Mouse (Mus musculus): ENCODE data around the gene Mcm7. TPM values are rescaled to one million over a fixed set of nuclear protein-coding genes. Genes with fewer than 3 reads are reported as not detected.

Gene Mcm7
- polyA plus RNA-seq (2012) = 19.6 and 78.8 TPM in 2 replicates

GRCm38 (mm10) chr5:138171695-138172491 is at the start of gene Mcm7, which contains the start of gene Ap4m1:
TSS of gene Mcm7 (minus strand) at chr5:138172422.
TSS of gene Ap4m1 (plus strand) at chr5:138172002.
- TF ChIP-seq GATA1 (IDR thresholded peaks at IDR 0.05; ENCODE audit: low read length) = no peak

- no peak for TF ChIP-seq GATA1 (IDR thresholded peaks at IDR 0.05; ENCODE audit: low read length)
Measured at GRCm38 (mm10) chr5:138219864-138220263, 47.6 kb upstream of the Mcm7 start.

GRCm38 (mm10) chr5:138207873-138208272 is 35.7 kb upstream of the Mcm7 start:
- TF ChIP-seq GATA1 (IDR thresholded peaks at IDR 0.05; ENCODE audit: low read length) = no peak

DNA sequence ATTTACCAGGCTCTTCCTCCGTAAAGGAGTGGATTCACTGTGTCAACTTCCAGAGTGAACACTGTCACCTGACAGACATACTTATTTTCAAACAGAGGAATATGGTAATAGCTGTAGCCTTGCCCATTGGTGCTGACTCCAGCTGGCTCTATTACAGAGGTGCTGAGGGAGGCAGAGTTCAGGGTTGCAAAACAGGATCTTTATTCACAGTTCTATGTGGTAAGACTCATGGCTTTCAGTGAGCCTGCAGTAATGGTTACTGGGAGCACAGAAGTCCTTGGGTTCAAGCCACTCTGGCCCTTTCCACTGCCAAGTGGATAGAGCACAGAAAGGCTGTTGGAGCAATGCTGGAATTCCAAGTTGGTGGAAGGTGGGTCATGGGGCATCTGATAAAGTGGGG is 35.0 kb upstream of the Mcm7 start:
- no peak for TF ChIP-seq GATA1 (IDR thresholded peaks at IDR 0.05; ENCODE audit: low read length)

- no peak for TF ChIP-seq GATA1 (IDR thresholded peaks at IDR 0.05; ENCODE audit: low read length)
Measured at GRCm38 (mm10) chr5:138202086-138202485, 29.9 kb upstream of the Mcm7 start.

GRCm38 (mm10) chr5:138199576-138199975 is 27.4 kb upstream of the Mcm7 start:
- TF ChIP-seq GATA1 (IDR thresholded peaks at IDR 0.05; ENCODE audit: low read length) = no peak

- TF ChIP-seq GATA1 (IDR thresholded peaks at IDR 0.05; ENCODE audit: low read length) = no peak
Measured at GRCm38 (mm10) chr5:138195463-138195862, 23.2 kb upstream of the Mcm7 start.

DNA sequence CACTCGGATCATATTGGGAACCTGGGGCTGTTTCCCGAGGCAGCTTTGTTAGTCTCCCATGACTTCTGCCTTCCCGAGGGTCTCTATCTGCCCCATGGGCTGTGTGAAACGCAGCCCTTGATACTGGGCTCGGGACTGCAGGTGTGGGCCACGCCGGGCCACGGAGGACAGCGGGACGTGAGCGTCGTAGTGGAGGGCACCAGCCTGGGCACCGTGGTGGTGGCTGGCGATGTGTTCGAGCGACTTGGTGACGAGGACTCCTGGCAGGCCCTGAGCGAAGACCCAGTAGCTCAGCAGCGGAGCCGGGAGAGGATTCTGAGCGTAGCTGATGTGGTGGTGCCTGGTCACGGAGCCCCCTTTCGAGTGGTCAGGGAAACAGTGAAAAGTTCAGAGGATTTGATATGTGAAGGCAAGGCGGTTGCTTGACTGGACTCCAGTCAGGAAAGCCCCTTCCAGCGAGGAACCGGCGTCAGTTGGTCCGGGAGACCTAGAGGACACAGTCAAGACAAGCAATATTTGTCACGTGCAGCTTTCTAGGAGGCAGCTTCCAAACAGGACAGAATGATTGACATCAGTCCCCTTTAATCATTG is 22.6 kb upstream of the Mcm7 start:
- no peak for TF ChIP-seq GATA1 (IDR thresholded peaks at IDR 0.05; ENCODE audit: low read length)

- TF ChIP-seq GATA1 (IDR thresholded peaks at IDR 0.05; ENCODE audit: low read length) = no peak
Measured at GRCm38 (mm10) chr5:138193771-138194727, 21.8 kb upstream of the Mcm7 start, which contains the start of gene Mblac1. TSS of gene Mblac1 (plus strand) at chr5:138194314.

- no peak for TF ChIP-seq GATA1 (IDR thresholded peaks at IDR 0.05; ENCODE audit: low read length)
Measured at GRCm38 (mm10) chr5:138187661-138188306, 15.6 kb upstream of the Mcm7 start.

- TF ChIP-seq GATA1 (IDR thresholded peaks at IDR 0.05; ENCODE audit: low read length) = no peak
Measured at GRCm38 (mm10) chr5:138186950-138187638, 14.9 kb upstream of the Mcm7 start, which contains the start of the genes Taf6 and Cnpy4. TSS of gene Taf6 (minus strand) at chr5:138187451. TSS of gene Cnpy4 (plus strand) at chr5:138187485.

GRCm38 (mm10) chr5:138173217-138173616 is 995 bp upstream of the Mcm7 start:
- TF ChIP-seq GATA1 (IDR thresholded peaks at IDR 0.05; ENCODE audit: low read length) = no peak

DNA sequence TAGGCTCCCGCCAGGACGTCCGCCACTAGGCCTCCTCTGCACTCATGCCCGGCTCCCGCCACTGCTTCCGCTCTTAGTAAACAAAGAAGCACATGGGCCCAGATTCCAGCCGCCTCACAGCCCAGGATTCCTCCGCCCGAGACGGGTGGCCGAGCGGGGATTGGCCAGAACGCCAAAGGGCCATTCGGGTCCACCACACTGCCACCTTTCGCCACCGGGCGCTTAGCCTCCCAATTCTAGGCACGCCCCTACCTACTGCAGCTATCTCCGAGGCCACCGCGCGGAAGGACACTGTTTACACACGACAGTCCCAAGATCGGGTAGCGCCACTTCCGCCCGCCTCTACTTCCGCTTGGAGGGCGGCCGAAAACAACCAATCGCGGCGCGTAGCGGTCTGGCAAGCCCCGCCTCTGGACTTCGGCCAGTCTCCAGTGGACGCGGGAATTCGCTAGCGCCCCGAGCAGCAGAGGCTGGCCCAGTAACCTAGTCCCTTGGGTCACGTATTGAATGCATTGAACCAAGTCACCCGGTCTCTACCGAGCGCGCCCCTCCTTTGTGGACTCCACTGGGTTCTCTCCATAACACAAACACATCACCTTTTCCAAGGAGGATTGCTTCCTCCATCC is 1.2 kb downstream of the Mcm7 start:
- TF ChIP-seq GATA1 (IDR thresholded peaks at IDR 0.05; ENCODE audit: low read length) = no peak

DNA sequence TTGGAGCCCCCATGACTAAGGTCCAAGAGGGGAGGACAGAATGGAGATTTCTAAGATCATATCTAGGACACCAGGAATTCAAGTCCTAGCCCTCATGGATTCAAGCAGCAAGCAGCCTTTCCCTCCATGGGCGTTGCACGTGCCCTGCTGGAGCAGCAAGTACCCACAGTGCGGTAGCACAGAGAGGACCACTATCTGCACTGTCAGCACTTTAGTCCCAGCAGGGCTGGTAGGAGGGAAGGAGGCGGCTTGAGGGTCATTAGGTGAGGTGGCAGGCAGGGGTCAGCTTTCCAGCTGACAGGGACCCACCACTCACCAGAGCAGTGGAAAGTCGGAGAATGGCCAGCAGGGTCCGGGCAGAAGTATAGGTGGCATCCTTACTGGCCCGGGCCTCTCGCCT is 6.6 kb downstream of the Mcm7 start:
- TF ChIP-seq GATA1 (IDR thresholded peaks at IDR 0.05; ENCODE audit: low read length) = no peak
